Mouse (Mus musculus) lung, postnatal 0 days (tissue): ENCODE results near the gene Ifi208.
"Not testable (repeated sequence)": the region's sequence is repeated elsewhere in the genome, so short reads cannot be mapped to it uniquely, and the experiment has no call there.

Source experiments
- CTCF ChIP-seq: IDR thresholded peaks from 2 replicates; pipeline ENCODE4 v1.5.1; 2016; ENCODE audit warnings: antibody characterized with exemption, mild to moderate bottlenecking
- EP300 ChIP-seq: IDR thresholded peaks from 2 replicates; pipeline ENCODE4 v1.6.1; 2016; ENCODE audit warnings: antibody characterized with exemption, mild to moderate bottlenecking, control low read depth

DNA sequence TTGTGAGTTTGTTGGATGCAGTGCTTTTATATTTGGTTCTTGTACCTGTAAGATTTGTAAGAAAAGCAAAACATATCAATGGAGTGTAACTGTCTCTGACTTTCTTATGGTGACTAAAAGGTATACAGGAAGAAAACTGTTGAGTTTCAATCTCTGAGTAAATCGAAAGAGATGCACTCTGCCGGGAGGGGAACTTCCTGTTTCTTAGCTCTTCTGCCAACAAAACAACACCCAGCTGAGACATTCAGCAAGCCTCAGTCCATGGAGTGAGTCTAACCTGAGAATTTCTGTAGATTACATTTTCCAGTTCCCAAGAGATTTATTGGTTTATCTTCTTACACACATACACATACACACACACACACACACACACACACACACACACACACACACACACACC is 42.9 kb upstream of the Ifi208 start, which contains the start of gene Ifi209:
- TF ChIP-seq CTCF, EP300: not testable (repeated sequence)
